ENCODE assay signal across 20 mouse cellular contexts in the genomic region with DNA sequence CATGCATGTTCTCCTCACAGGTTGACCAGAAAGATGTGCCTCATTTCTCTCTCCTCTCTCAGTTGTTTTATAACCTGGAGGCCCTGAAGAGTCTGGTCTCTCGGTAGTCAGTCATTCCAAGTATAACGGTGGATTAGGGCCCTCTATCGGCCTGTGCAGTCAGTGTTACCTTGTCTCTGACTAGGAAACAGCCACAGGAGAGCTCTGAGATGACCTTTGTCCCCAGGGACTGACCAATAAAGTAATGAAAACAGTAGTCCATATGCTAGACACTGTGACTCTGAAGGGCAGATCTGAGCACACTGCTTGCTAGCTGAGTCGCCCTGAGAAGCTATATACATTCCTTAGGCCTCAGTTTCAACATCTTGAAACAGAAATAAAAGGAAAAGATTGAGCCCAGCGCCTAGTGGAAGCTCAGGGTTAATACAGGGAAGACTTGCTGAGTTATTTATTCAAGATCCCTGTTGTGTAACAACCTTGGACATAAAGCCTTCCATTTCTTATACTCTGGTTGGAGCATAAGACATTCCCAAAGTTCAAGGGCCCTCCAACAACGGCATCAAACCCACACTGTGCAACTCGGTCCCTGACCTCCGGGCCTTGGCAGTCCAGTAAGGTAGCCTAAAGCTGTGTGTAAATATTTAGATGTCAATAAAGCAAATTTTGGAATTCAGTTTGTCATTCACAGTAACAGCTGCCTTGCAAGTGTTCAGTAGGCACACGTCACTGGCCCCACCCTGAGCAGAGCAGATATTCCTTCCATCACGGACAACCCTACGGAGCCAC. TPM values are rescaled to one million over a fixed set of nuclear protein-coding genes. Genes with fewer than 3 reads are reported as not detected.
A peak's percentile ranks its signal among the peaks of the same experiment; 100 is the strongest.
DNase-seq lines count a peak whose midpoint lies in the region; ATAC-seq lines count a peak whose summit lies in the region.
"Had no signal": no experiment of that assay in that cellular context is flagged by ENCODE, and none has a peak within 500 bp of the region (broad histone marks: within the 10 kb centered on the region; RNA-seq: fewer than 3 reads in every experiment).

No protein-coding gene starts in this region.

- WGBS in midbrain, embryonic 11.5 days = 83% methylated on average over 11 of the region's 11 CpGs
- WGBS in midbrain, embryonic 14.5 days = 89% methylated on average over 11 of the region's 11 CpGs
- 61% methylated on average over 11 of the region's 11 CpGs for WGBS in liver, embryonic 13.5 days (ENCODE audit: insufficient replicate concordance)
- WGBS in hindbrain, embryonic 11.5 days = 82% methylated on average over 11 of the region's 11 CpGs

- no peak overlapping the region for H3K9ac ChIP-seq in midbrain, embryonic 11.5 days (ENCODE audit: low read length)
- no peak overlapping the region for H3K9ac ChIP-seq in midbrain, embryonic 14.5 days (replicated peaks; ENCODE audit: low read length)
- no peak overlapping the region for H3K9ac ChIP-seq in liver, embryonic 13.5 days
- no peak overlapping the region for H3K9ac ChIP-seq in hindbrain, embryonic 11.5 days (ENCODE audit: low read depth, low read length)
- H3K9ac ChIP-seq: embryonic facial prominence, embryonic 15.5 days; neural tube, embryonic 13.5 days had no signal

- no peaks in the 10 kb centered on the region for H3K4me1 ChIP-seq in midbrain, embryonic 11.5 days (ENCODE audit: control insufficient read depth, insufficient read depth, low read length)
- H3K4me1 ChIP-seq in midbrain, embryonic 14.5 days (ENCODE audit: control insufficient read depth, insufficient read depth, low read length) = no peaks in the 10 kb centered on the region
- no peaks in the 10 kb centered on the region for H3K4me1 ChIP-seq in liver, embryonic 13.5 days (replicated peaks)
- H3K4me1 ChIP-seq in hindbrain, embryonic 11.5 days (replicated peaks; ENCODE audit: control insufficient read depth, insufficient read depth, low read length) = no peaks in the 10 kb centered on the region
- H3K4me1 ChIP-seq: hindbrain, embryonic 10.5 days; neural tube, embryonic 13.5 days had no signal

- no peaks in the 10 kb centered on the region for H3K36me3 ChIP-seq in midbrain, embryonic 11.5 days (ENCODE audit: control insufficient read depth, insufficient read depth, low read length)
- 0 out of 2 replicates have a peak, but pooled peaks cover 3% of the 10 kb centered on the region for H3K36me3 ChIP-seq in midbrain, embryonic 14.5 days (ENCODE audit: control insufficient read depth, insufficient read depth, low read length)
- H3K36me3 ChIP-seq in liver, embryonic 13.5 days = peaks cover 13% of the 10 kb centered on the region
- no peaks in the 10 kb centered on the region for H3K36me3 ChIP-seq in hindbrain, embryonic 11.5 days (ENCODE audit: control insufficient read depth, insufficient read depth, low read length)
- H3K36me3 ChIP-seq: embryonic facial prominence, embryonic 15.5 days; hindbrain, embryonic 10.5 days; neural tube, embryonic 13.5 days had no signal

- no peaks in the 10 kb centered on the region for H3K9me3 ChIP-seq in midbrain, embryonic 11.5 days (ENCODE audit: control insufficient read depth, low read length)
- H3K9me3 ChIP-seq in midbrain, embryonic 14.5 days (ENCODE audit: control insufficient read depth, low read length) = peaks cover 3% of the 10 kb centered on the region; the same call in 1 of the 2 replicates
- no peaks in the 10 kb centered on the region for H3K9me3 ChIP-seq in liver, embryonic 13.5 days (replicated peaks)
- no peaks in the 10 kb centered on the region for H3K9me3 ChIP-seq in hindbrain, embryonic 11.5 days (ENCODE audit: control insufficient read depth, low read length)

- no peaks in the 10 kb centered on the region for H3K27me3 ChIP-seq in midbrain, embryonic 11.5 days (ENCODE audit: control insufficient read depth, insufficient read depth, low read length)
- no peaks in the 10 kb centered on the region for H3K27me3 ChIP-seq in midbrain, embryonic 14.5 days (ENCODE audit: control insufficient read depth, insufficient read depth, low read length)
- no peaks in the 10 kb centered on the region for H3K27me3 ChIP-seq in liver, embryonic 13.5 days
- no peaks in the 10 kb centered on the region for H3K27me3 ChIP-seq in hindbrain, embryonic 11.5 days (ENCODE audit: control insufficient read depth, insufficient read depth, low read length)
- H3K27me3 ChIP-seq: embryonic facial prominence, embryonic 15.5 days; neural tube, embryonic 13.5 days had no signal

- no peak for ATAC-seq in midbrain, embryonic 11.5 days (ENCODE audit: low FRiP score)
- no peak for ATAC-seq in midbrain, embryonic 14.5 days (ENCODE audit: low FRiP score, low TSS enrichment)
- peak; percentile 69 for ATAC-seq in liver, embryonic 13.5 days (ENCODE audit: low read depth)
- ATAC-seq in hindbrain, embryonic 11.5 days (ENCODE audit: low FRiP score) = no peak
- ATAC-seq: CD4-positive, CD25-positive, alpha-beta regulatory T cell, adult 4 months had no signal

- H3K4me3 ChIP-seq in midbrain, embryonic 11.5 days (ENCODE audit: low read depth, low read length) = no peak overlapping the region
- H3K4me3 ChIP-seq in midbrain, embryonic 14.5 days (replicated peaks; ENCODE audit: low read depth, low read length) = no peak overlapping the region
- H3K4me3 ChIP-seq in liver, embryonic 13.5 days (replicated peaks) = no peak overlapping the region
- no peak overlapping the region for H3K4me3 ChIP-seq in hindbrain, embryonic 11.5 days (ENCODE audit: low read depth, low read length)
- H3K4me3 ChIP-seq: embryonic facial prominence, embryonic 15.5 days; heart, adult 2 months; hindbrain, embryonic 10.5 days; neural tube, embryonic 13.5 days had no signal

- H3K27ac ChIP-seq in midbrain, embryonic 11.5 days (ENCODE audit: low read depth, low read length) = no peak overlapping the region
- H3K27ac ChIP-seq in midbrain, embryonic 14.5 days (replicated peaks; ENCODE audit: low read depth, low read length) = no peak overlapping the region
- no peak overlapping the region; the same call in 1 of the 2 replicates for H3K27ac ChIP-seq in liver, embryonic 13.5 days
- no peak overlapping the region for H3K27ac ChIP-seq in hindbrain, embryonic 11.5 days (ENCODE audit: low read depth, low read length)
- H3K27ac ChIP-seq: embryonic facial prominence, embryonic 15.5 days; heart, adult 2 months; hindbrain, embryonic 10.5 days; neural tube, embryonic 13.5 days had no signal

- DNase-seq in midbrain, embryonic 11.5 days (ENCODE audit: low spot score, missing footprints) = peak; percentile 23
- no peak for DNase-seq in midbrain, embryonic 14.5 days
- peak; percentile 50 for DNase-seq in kidney, postnatal 14 days
- no peak for DNase-seq in liver, embryonic 13.5 days
- no peak for DNase-seq in hindbrain, embryonic 11.5 days (ENCODE audit: low spot score)
- no peak for DNase-seq in cerebellum, adult 9-11 months
- no peak for DNase-seq in gastrocnemius, adult 18-20 months (ENCODE audit: low spot score)
- DNase-seq: adrenal gland, adult 2 months; cerebellum, postnatal 14 days; embryo, embryonic 11 days; gastrocnemius, postnatal 14 days; heart, adult 2 months; lung, adult 18-20 months; thymus, adult 2 months had no signal

- no peak overlapping the region for H3K4me2 ChIP-seq in midbrain, embryonic 11.5 days
- H3K4me2 ChIP-seq in midbrain, embryonic 14.5 days (ENCODE audit: low read length) = no peak overlapping the region
- no peak overlapping the region for H3K4me2 ChIP-seq in liver, embryonic 13.5 days
- no peak overlapping the region for H3K4me2 ChIP-seq in hindbrain, embryonic 11.5 days (replicated peaks; ENCODE audit: low read depth, low read length)
- H3K4me2 ChIP-seq: embryonic facial prominence, embryonic 15.5 days; neural tube, embryonic 13.5 days had no signal

RNA-seq across cellular contexts. Expression of gene Slc27a2, which starts 23.4 kb away (rescaled TPM):
- 3.3 and 3.8 TPM in 2 replicates for polyA plus RNA-seq in midbrain, embryonic 11.5 days (2014; fragmentation: Nextera tagmentation; extraction: Ambion mirVana)
- polyA plus RNA-seq in midbrain, embryonic 14.5 days (2014; fragmentation: Nextera tagmentation; extraction: Ambion mirVana) = 9.6 and 10.5 TPM in 2 replicates
- 63.7 and 72.8 TPM in 2 replicates for polyA plus RNA-seq in liver, embryonic 13.5 days (2015; fragmentation: Nextera tagmentation; extraction: Ambion mirVana)
- polyA plus RNA-seq in hindbrain, embryonic 11.5 days (2014; fragmentation: Nextera tagmentation; extraction: Ambion mirVana) = 0.51 and 0.71 TPM in 2 replicates
- total RNA-seq in gastrocnemius, adult 18-20 months (2021) = under 1 TPM; 0.66 to 0.78 TPM
- total RNA-seq: MEL; monocyte, adult 5-6 weeks had no signal
- polyA plus RNA-seq: CD4-positive, CD25-positive, alpha-beta regulatory T cell, adult 4 months had no signal

RNA-seq across cellular contexts. Expression of gene Hdc, which starts 43.5 kb away (rescaled TPM):
- polyA plus RNA-seq in midbrain, embryonic 11.5 days (2014; fragmentation: Nextera tagmentation; extraction: Ambion mirVana) = 0.42 and 0.50 TPM in 2 replicates
- polyA plus RNA-seq in midbrain, embryonic 14.5 days (2014; fragmentation: Nextera tagmentation; extraction: Ambion mirVana) = 0.43 and 0.68 TPM in 2 replicates
- polyA plus RNA-seq in liver, embryonic 13.5 days (2015; fragmentation: Nextera tagmentation; extraction: Ambion mirVana) = 7.4 and 8.0 TPM in 2 replicates
- 1.8 and 1.9 TPM in 2 replicates for polyA plus RNA-seq in hindbrain, embryonic 11.5 days (2014; fragmentation: Nextera tagmentation; extraction: Ambion mirVana)
- total RNA-seq in gastrocnemius, adult 18-20 months (2021) = under 1 TPM; 0.68 to 0.69 TPM

Comparison
In these comparisons a context has a peak if more than half of its experiments do, and no peak if none do; other contexts are left out.
1. DNase-seq: peak in midbrain, embryonic 11.5 days (single experiment) and kidney, postnatal 14 days (single experiment); none in midbrain, embryonic 14.5 days (single experiment), liver, embryonic 13.5 days (single experiment), hindbrain, embryonic 11.5 days (single experiment), cerebellum, adult 9-11 months (single experiment) and gastrocnemius, adult 18-20 months (single experiment).